Mouse (Mus musculus) layer of hippocampus, postnatal 14 days (tissue): ENCODE data around the gene Lmo7. TPM values are rescaled to one million over a fixed set of nuclear protein-coding genes. Genes with fewer than 3 reads are reported as not detected.
A peak's percentile ranks its signal among the peaks of the same experiment; 100 is the strongest.

ENCODE experiments used
- DNase-seq, 2 experiments: peaks; one replicate each; pipeline ENCODE4 v3.0.0; 2021 to 2022; ENCODE audit warnings: low spot score in 2 of 2, mixed read lengths in 1 of 2
- long read RNA-seq, 2 experiments: library from polyadenylated mRNA; stranded (forward); transcript quantifications; one replicate each; pipeline ENCODE4 v2.0.0; 2021
- total RNA-seq, 2 experiments: library from RNA; stranded (reverse); gene quantifications; 2 replicates each; pipeline ENCODE4 v1.2.3; 2021

Gene Lmo7
- total RNA-seq: 100 to 1,000 TPM; 113 to 131 TPM
- long read RNA-seq, experiment 1, full-length matches to known transcripts: 2 of 18 reads
- long read RNA-seq, experiment 1, partial matches to known transcripts: 10 of 18 reads
- long read RNA-seq, experiment 1, other reads (novel, unspliced or antisense): 6 of 18 reads
- long read RNA-seq, experiment 2, full-length matches to known transcripts: 3 of 25 reads
- long read RNA-seq, experiment 2, partial matches to known transcripts: 17 of 25 reads
- long read RNA-seq, experiment 2, other reads (novel, unspliced or antisense): 5 of 25 reads

DNA sequence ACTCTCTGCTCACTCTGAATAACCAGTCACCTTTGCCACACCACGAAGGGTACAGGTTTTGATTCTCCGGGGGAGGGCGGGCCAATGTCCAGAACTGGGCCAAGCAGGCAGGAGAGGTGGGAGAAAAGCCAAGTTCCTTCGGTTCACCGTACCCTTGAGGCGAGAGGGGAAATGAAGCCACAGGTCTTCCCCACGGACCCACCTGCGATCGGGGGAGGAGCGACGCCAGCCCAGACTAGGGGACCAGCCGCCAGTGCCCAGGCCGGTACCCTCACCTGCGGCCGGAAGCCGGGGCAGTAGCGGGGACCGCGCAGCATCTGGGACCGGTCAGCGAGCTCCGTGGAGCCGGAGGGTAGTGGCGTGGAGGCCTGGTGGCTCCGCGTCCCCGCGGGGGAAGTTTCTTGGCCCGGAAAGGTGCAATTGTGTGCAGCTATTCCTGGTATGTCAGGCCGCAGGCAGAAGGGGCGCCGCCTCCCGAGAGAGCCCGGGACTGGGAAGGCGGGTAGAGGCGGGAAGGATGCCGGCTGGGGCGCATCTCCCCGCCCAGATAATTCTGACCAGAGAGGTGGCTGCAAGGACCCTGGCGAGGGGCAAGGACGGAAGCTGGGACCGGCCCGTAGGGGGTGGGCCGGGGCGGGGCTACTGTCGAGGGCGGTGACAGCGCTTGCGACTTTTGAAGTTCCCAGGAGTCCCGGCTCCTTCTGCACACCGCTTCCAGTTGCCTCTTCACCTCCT is at the start of gene Lmo7, which contains the start of gene Gm9922:
Gene Lmo7 (plus strand): TSS at position 721 of the 735 bp plus-strand sequence.
Gene Gm9922 (minus strand): TSS at position 578 of the 735 bp plus-strand sequence.
- DNase-seq: peak; percentile 9 to 10

DNA sequence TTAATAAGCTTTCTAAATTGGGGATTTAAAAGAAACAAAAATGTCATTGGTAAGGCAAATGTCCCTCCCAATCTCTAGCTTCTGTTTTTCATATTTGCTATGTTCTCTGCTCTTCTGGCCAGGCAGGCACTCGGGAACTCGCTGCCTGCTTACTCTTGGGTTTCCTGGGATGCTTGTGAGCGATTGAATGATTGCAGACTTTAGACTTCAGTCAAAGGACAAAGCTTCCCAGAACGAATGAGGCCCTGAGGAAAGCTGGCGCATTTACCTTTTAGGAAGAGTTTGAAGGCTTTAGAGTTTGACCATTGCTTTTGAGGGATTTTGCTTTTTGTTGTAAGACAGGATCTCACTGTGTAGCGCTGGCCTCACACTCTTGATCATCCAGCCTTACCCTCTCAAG is 42.1 kb upstream of the Lmo7 start:
- no peak for DNase-seq

DNA sequence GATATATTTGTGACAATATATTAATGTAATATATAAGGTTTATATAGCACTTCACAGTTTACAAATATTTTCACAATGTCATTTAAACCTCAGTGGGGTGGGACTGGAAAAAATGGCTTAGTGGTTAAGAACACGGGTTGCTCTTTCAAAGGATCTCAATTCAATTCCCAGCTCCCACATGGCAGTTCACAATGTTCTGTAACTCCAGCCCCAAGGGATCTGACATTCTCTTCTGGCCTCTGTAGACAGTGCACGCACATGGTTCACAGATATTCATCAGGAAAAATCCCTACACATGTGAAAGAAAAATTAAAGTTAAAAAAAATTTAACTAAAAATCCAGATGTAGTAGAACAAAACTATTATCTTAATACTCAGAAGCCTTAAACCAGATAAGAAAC is 41.4 kb upstream of the Lmo7 start:
- no peak for DNase-seq

DNA sequence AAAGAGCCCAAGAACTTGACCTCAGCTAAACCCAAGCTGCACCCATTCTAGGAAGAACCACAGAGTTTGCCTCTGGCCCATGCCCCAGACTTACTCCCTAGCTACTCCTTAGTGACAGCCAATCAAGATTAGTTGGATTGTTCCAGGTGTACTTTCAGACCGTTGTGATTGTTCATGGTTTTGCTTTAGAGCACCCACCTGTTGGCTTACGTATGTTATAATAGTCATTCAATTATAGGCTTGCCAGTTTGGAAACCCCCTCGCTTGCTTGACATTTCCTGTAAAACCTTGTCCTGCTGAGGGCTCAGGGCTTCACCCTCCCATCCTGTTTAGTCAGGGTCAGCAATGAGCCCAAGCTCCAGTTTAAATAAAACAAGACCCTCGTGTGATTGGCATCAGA is 25.3 kb upstream of the Lmo7 start:
- DNase-seq: no peak

DNA sequence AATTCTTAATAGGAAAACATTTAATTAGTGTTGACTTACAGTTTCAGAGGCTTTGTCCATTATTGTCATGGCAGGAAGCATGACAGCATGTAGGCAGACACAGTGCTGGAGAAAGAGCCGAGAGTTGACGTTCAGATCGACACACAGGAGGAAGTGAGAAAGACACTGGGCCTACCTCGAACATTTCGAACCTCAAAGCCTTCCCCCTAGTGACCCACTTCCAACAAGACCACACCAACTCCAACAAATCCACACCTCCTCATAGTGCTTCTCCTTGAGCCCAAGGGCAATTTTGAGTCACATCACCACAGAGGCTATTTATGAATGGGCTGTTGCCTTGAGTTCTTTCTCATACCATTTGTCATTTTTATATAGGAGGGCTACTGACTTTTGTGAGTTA is 22.7 kb upstream of the Lmo7 start:
- no peak for DNase-seq

DNA sequence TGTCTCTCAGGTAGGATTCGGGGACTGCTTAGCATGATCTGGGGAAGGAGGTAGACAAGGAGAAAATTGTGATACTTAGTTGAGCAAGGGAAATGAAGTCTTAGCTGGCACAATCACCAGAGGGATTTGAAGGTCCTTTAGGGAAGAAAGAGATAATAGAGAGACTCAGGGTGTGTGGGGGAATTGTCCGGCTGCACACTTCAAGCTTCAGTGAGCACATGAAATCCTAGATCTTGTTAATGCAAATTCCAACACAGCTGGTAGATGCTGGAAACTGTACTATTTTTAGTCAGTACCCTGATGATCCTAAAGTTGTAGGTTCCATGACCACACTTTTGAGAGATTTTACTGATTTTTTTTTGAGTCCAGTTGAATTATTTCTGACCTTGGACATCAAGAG is 15.3 kb upstream of the Lmo7 start:
- no peak for DNase-seq

DNA sequence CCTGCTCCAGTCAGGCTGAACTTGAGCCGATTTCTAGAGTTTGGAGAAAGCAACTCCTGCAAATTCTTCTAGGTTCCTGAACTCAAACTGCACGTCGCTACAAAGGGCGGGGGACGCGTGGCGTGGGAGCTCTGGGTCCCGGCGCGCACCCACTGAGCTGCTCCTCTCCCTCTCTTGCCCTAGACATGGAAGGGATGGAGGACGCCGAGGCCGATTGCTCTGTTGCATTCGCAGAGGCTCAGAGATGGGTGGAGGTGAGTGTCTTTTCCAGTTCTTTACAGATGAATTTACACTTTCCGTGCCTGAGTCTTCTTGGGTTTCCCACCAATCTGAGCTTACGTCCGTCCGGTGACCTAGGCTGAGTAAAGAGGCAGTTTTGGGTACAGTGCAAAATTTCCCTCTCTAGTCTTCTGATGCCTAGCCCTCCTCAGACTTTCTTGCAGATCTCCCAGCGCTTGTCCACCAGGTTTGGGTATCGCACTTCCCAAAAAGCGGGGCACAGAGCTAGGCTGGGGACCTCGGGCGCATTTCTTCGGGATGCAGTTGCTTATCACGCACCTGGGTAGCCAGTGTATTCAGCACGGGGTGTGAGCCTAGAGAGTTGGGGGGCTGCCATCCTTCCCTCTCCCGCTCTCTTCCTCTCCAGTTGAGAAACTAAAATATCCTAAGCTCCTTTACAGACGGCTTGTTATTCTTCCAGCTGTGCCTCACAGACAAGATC is 375 bp downstream of the Lmo7 start:
- DNase-seq: no peak

DNA sequence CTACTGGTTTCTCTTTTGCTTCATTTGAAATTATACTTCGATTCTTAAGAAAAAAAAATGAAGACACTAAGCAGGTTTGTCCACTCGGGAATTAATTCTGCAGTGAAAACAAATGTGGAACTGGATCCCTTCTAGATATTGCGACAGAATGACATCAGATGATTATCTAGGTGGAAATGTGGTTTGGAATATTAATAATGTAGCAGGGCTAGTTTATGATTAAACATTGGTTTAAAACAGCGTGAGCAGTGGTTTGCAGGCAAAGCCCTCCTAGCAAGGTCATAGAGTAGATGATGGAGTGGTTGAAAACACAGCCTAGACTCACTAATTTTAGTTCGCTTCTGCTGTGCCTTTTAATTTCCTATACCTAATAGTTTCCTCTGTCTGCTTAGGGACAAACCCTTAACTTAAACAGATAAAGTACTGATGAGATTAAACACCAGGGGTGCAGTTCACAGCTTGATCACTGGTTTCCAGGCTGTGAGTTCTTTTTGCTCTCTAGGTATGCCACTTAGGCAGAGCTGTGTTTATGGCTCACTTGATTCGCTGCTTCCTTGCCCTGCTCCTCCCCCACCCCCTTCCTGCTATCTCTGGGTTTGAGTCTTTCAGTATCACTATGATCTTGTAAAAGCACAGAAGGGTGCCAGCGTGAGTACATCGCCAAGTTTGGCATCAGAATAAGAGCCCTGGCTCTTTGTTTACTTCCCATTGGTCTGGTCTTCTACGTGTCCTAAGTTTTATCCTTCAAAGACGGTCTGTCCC is 4.0 kb downstream of the Lmo7 start:
- DNase-seq: no peak

DNA sequence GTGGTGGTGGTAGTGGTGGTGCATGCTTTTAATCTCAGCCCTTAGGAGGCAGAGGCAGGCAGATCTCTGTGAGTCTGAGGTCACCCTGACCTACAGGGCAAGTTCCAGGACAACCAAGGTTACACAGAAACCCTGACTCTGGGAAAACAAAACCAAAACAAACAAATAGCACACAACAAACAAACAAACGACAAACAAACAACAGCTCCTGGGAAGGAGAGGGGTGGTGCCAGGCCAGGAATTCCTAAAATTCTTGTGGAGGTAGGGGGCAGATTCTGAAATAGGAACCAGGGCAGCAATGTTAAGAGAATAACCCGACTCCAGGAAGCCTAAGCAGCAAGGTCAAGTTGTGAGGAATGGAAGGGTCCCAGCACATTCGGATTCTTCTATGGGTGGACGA is 7.7 kb downstream of the Lmo7 start:
- DNase-seq: no peak

DNA sequence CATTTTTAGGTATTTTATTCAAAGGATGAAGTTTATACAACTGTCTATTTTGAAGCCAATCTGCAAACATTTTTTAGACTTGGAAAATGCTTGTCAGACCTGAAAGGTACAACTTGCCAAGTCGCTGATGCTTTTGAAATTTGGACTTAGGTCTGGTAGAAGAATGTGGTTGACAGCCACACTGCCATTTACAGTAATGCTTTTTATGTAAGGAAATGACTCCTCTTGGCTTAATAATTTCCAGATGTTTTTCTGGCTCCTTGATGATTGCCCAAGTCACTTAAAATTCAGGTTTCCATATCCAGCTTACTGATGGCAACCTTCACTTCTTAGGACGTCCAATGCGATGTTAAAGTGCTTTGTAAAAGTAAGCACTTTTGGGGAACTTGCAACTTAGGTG is 16.9 kb downstream of the Lmo7 start:
- DNase-seq: no peak

DNA sequence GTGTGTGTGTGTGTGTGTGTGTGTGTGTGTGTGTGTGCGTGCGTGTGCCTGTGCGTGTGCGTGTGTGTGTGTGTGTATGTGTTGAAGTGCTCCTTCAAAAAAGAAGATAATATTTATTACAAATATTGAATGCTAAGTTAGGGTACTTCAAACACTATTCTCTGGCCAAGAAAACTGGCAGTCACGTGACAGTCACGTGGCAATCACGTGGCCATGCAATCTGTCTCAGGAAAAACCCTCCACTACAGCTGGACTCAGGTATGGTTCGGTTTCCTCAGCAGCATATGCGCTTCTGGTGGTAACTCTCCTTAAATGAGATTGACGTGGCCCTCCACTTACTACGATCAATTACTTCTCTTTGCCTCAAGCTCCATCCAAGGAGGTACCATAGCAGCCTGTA is 18.1 kb downstream of the Lmo7 start:
- no peak for DNase-seq

DNA sequence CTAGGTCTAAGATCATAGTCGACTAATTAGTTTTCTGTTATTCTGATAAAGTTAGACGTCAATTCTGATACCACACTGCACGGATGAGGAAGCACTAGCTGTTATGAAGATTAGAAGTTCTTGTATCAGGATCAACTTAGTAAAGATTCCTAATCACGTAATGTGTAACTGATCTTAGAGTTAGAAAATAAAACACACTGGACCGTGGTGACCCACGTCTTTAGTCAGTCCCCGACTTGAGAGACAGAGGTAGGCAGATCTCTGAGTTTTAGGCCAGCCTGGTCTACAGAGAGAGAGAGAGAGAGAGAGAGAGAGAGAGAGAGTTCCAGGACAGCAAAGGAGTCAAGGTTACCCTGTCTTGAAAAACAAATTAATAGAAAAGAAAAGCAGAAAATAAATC is 18.7 kb downstream of the Lmo7 start:
- no peak for DNase-seq

DNA sequence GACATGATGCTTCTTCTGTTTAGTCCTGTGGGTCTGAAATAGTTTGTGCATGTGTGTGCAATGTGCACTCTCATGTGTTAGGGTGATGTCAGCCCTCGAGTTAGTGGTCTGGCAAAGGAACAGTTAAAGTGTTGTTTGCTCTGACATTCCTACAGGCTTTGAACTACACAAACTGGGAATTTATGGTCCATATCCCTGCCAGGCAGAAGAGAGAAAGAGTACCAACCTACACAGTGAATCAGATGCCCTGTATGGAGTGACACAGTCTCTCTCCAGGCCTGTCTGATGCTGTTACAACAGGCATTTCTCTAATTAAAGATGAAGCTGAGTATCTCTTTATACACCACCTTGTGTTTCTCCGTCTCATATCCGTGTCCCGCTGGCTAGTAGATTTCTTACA is 21.2 kb downstream of the Lmo7 start:
- no peak for DNase-seq

DNA sequence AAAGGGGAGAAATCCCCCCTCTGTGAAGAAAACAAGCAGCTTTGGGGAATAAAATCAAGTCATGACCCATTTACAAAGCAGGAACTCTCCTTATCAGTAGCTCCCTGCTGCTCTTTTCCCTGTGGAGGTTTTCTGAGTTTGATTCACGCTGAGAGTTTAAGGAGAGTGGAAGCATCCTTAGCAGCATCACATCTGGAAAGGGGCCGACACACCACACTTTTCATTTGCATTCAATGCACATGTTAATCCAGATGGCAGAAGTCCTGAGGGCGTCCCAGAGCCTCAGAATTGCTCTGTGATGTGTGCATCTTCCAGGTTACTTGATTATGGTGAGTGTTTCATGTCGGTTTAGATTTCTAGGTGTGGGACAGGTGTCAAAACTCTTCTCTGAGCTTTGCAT is 25.7 kb downstream of the Lmo7 start:
- DNase-seq: no peak

DNA sequence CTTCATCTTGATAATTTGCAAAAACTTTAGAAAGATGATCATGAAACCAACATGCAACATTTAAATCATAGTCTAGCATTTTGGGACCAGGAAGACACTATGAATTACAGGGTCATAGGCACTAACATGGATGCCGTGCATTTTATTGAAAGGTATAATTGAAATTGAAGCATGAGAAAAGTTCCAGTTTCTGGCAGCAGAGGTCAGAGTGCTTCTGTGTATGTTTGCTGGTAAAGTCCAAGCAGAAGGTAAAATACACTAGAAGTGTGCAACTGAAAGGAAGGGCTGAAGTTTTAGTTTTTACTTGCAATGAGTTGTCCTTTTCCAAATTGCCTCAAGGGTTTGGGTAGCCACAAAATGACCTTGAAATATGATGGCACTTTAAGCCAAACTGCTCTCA is 32.5 kb downstream of the Lmo7 start:
- no peak for DNase-seq

DNA sequence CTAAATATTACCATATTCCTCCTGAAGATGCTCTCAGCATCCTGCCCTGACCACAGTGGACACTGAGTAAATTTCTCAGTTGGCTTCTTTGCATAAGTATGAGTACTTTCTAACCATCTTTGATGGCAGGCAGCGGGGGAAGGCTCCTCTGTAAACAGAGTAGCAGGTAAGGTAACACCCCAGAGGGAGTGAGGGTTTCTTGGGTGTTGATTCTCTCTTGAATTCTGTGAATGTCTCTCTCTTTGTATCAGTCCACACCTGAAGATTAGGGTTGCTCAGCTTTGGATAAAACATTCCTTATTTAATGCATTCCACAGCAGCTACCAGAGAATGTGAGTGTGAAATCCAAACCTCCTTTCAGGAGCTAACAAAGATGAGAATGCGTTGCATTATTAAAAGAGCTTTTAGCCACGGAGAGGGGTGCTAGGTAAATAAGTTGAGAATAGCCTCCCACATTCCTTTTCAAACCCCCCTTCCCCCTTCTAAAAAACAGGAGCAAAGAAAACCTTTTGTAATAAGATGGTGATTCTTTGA is 34.1 kb downstream of the Lmo7 start:
- no peak for DNase-seq

DNA sequence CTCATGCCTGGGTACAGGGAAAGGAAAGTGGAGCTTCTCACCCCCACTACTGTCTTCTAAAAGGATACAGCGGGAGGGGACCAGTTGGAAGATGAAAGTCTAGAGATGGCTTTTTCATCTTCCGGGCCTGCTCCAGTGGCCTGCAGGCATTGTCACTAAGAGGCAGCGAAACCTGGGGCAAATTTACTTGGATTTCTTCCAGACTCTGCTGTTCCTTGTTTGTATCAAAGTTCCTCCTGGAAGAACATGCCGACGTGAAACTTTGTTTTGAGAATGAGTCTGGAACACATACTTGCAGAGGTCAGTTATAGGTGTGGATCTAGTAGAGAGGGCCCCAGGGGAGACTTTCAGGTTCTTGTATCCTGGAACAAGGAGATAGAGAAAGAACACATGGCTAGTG is 41.6 kb downstream of the Lmo7 start:
- DNase-seq: no peak

DNA sequence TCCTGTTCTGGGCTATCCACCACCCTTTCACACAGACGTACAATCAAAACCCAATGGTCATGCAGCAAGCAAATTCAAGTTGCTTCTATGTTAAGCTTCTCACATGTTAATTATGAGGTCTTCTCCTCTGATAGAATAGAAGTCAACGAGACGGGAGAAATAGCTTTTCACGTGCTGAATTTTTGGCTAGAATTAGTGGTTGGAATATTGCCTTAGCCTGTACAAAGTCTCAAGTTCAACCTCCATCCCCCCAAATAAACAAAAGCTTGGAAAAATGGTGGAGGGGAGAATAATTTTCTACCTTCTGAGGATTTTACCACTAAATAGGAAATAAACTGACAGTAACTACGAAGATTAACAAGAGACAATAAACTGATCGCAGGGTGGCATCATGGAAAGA is 42.0 kb downstream of the Lmo7 start:
- no peak for DNase-seq

DNA sequence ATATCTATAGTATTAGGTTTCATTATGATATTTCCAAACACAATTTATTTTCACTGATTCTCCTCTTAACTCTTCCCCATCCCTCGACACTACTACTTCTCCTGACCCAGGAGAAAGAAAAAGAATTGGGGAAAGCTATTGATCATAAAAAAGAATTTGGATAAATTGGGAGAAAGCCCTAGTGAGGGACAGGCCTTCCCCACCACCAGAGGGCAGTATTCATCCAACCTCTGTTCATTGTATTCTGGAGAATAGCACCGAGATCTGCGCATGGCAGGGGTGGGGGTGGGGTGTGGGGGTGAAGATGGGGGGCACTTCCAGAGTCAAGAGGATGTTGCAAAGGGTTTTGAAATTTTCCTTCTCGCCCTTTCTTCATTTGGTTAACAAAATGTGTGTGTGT is 44.9 kb downstream of the Lmo7 start:
- DNase-seq: no peak

DNA sequence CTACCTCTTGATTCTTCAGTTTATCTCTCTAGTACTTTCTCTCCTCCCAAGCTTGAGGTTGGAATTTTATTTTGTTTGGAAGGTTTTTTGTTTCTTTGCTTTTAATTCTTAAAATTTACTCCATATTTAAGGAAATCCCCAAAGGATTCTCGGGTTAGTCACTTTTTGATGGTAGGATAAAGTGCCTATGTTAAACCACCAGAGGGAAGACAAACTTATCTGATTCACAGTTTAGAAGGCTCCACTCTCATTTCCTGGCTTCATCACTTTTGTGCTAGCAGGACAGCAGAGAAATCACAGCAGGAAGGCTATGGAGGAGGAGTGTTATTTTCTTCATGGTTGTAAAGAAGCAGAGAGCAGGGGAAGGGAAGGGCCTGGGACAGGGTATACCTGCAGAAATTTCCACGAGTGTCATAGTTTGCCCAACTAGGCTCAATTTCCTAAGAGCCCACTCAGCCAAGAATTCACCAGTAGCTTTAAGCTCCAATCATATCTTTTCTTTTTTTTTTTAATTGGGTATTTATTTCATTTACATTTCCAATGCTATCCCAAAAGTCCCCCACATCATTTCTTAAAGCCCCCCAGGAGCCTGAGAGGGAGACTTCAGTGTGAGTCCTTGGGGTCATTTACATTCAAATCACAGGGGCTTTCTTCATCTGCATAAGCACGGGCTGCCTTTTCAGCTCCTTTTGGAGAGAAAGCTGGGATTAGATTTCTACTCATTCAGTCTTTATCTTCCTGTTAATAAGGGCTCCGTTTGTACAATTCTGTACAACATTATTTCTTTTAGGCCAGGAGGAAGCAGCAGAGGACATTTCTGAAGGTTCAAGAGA is 46.8 kb downstream of the Lmo7 start:
- DNase-seq: no peak
